Mouse (Mus musculus) 416B (cell line): Measurements from ENCODE around the gene Tprn.

Experiments
- DNase-seq: peaks from one replicate; pipeline ENCODE4 v3.0.0; 2011; ENCODE audit warnings: low read depth

Gene Tprn

GRCm38 (mm10) chr2:25262291-25262767 is at the start of gene Tprn:
Tprn (plus strand) TSS chr2:25262618.
- DNase-seq = peak; percentile 99

GRCm38 (mm10) chr2:25213266-25213865 is 49.1 kb upstream of the Tprn start:
- DNase-seq = no peak

GRCm38 (mm10) chr2:25214444-25214843 is 48.0 kb upstream of the Tprn start, which contains the start of gene Stpg3:
Stpg3 (minus strand) TSS chr2:25214637.
- DNase-seq = no peak

- DNase-seq = no peak
These were observed 44.8 kb upstream of the Tprn start for GRCm38 (mm10) chr2:25217666-25218065.

GRCm38 (mm10) chr2:25218445-25218844 is 44.0 kb upstream of the Tprn start, which contains the start of gene Fam166a:
Fam166a (plus strand) TSS chr2:25218745.
- no peak for DNase-seq

GRCm38 (mm10) chr2:25221331-25221772 is 41.1 kb upstream of the Tprn start:
- DNase-seq = peak; percentile 36

GRCm38 (mm10) chr2:25223681-25224491 is 38.5 kb upstream of the Tprn start:
- peak; percentile 92 for DNase-seq

GRCm38 (mm10) chr2:25224492-25224765 is 38.0 kb upstream of the Tprn start, which contains the start of gene Tubb4b:
Tubb4b (minus strand) TSS chr2:25224702.
- no peak for DNase-seq

- DNase-seq = peak; percentile 100
These were observed 37.4 kb upstream of the Tprn start for GRCm38 (mm10) chr2:25224766-25225752.

- DNase-seq = no peak
These were observed 36.5 kb upstream of the Tprn start for GRCm38 (mm10) chr2:25225811-25226379.

- DNase-seq = no peak
These were observed 35.6 kb upstream of the Tprn start for GRCm38 (mm10) chr2:25226864-25227263.

GRCm38 (mm10) chr2:25227406-25227805 is 35.0 kb upstream of the Tprn start:
- DNase-seq = no peak

- peak; percentile 95 for DNase-seq
These were observed 34.0 kb upstream of the Tprn start for GRCm38 (mm10) chr2:25228431-25228889.

- DNase-seq = no peak
These were observed 33.4 kb upstream of the Tprn start for GRCm38 (mm10) chr2:25228995-25229530.

- DNase-seq = no peak
These were observed 32.8 kb upstream of the Tprn start for GRCm38 (mm10) chr2:25229582-25229981.

- no peak for DNase-seq
These were observed 31.8 kb upstream of the Tprn start for GRCm38 (mm10) chr2:25230581-25230980.

GRCm38 (mm10) chr2:25231038-25231437 is 31.4 kb upstream of the Tprn start:
- DNase-seq = no peak

- DNase-seq = peak; percentile 85
These were observed 29.0 kb upstream of the Tprn start for GRCm38 (mm10) chr2:25233421-25233820.

- DNase-seq = no peak
These were observed 28.4 kb upstream of the Tprn start, which contains the start of gene Slc34a3 for GRCm38 (mm10) chr2:25234050-25234449. Slc34a3 (minus strand) TSS chr2:25234364.

GRCm38 (mm10) chr2:25234551-25235220 is 27.7 kb upstream of the Tprn start:
- DNase-seq = no peak

GRCm38 (mm10) chr2:25236614-25237013 is 25.8 kb upstream of the Tprn start, which contains the start of gene Rnf224:
Rnf224 (minus strand) TSS chr2:25236787.
- DNase-seq = no peak
